Mouse (Mus musculus): ENCODE results near the gene Lgals1.
A peak's percentile ranks its signal among the peaks of the same experiment; 100 is the strongest.

The Lgals1 gene

DNA sequence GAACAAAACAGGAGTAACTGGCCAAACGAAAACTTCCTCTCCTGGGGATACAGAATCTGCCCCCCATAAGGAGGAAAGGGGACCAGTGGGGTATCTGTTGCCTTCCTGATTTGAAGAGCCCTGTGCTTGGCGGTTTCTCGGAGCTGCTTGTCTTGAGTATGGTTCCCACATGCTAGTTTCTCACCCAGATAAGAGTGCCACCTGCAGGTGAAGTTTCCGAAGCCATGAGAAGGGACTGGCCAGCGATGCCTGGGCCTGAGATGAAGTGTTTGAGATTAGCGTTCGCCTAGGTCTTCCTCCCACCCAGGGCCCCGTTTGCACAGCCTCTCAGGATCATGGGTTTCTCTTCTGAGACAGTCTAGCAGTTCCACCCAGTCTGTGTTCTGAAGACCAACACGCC is 14.5 kb upstream of the Lgals1 start:
- peak in 1 of 2 experiments; percentile 60 for DNase-seq (ENCODE audit: low spot score in 2 of 2)

DNA sequence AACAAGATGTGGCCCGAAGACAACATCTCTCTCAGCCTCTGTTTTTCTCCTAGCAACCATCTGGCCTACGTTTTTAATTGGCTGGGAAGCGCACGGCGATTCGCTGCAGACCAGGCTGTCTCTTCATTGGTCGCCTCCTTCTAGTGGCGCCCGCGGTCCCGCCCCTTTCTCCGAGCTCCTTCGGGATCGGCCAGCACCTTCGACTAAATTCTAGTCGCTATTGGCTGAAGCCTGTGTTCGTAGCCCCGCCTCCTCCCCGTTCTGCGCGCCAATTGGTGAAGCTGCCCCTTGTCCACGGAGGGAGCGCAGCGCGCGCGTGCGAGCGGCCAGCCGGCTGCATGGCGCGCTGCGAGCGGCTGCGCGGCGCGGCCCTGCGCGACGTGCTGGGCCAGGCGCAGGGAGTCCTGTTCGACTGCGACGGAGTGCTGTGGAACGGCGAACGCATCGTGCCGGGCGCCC is 12.9 kb upstream of the Lgals1 start, which contains the start of gene Pdxp:
Gene Pdxp, plus strand, starts transcription at position 288 of the 459 bp plus-strand sequence.
- peak; percentile 97 for DNase-seq (ENCODE audit: low spot score in 2 of 2)

DNA sequence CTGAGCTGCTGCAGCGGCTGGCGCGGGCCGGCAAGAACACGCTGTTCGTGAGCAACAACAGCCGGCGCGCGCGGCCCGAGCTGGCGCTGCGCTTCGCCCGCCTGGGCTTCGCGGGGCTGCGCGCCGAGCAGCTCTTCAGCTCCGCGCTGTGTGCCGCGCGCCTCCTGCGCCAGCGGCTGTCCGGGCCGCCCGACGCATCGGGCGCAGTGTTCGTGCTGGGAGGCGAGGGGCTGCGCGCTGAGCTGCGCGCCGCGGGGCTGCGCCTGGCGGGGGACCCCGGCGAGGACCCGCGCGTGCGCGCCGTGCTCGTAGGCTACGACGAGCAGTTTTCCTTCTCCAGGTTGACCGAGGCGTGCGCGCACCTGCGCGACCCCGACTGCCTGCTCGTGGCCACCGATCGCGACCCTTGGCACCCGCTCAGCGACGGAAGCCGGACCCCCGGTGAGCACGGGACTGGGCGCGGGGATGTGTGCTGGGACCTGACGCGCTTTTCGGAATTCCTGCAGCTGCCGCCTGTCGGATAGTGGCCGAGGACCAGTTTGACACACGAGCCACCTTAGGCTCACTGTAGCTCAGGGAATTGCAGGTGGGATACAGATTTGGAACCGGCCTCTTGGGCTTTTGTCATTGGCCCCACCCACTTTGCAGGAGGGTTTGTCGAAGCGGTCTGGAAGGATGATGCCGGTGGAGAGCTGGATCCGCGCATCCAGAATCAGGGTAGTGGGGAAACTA is 12.3 kb upstream of the Lgals1 start:
- peak in 1 of 2 experiments; percentile 43 for DNase-seq (ENCODE audit: low spot score in 2 of 2)

DNA sequence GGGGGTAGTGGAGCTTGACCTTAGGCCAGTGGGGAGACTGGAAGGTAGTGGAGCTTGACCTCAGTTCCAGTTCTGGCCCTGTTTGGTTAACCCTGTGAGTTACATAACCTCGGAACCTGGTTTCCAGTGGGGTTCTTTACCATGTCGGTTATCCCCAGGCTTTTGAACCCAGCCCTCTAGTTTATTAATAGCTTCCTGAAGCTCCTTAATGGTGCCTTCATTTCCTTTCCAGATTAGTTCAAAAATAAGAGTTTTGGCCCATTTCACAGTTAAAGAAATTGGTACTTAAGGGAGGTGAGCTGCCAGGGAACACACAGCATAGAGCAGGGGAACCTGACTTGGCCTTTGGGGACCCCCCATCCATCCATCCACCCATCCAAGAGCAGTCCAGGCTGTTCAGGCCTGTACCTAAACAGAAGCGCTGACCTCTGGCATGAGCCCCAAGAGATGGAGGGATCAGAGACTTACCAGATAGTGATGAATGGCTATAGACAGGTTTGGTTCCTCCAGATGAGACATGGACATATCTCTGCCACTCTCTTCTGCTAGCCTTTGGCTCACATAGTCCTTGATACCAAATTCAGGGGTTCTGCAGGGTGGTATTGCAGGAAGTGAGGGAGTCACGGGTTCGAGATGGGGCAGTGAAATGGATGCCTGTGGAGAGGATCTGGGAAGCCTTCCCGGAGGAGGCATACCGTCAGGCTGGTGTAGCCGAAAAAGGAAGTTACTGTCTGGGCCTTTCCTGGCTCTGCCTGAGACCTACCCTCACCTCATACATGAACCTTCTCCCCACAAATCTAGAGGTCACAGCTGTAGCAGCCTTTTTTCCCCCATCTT is 11.5 kb upstream of the Lgals1 start:
- DNase-seq (ENCODE audit: low spot score in 2 of 2): no peak

GRCm38 (mm10) chr15:78915660-78916017 is 10.9 kb upstream of the Lgals1 start:
- DNase-seq (ENCODE audit: low spot score in 2 of 2): peak in 1 of 2 experiments; percentile 85

- no peak for DNase-seq (ENCODE audit: low spot score in 2 of 2)
Observed at GRCm38 (mm10) chr15:78916052-78916826, 10.3 kb upstream of the Lgals1 start.

DNA sequence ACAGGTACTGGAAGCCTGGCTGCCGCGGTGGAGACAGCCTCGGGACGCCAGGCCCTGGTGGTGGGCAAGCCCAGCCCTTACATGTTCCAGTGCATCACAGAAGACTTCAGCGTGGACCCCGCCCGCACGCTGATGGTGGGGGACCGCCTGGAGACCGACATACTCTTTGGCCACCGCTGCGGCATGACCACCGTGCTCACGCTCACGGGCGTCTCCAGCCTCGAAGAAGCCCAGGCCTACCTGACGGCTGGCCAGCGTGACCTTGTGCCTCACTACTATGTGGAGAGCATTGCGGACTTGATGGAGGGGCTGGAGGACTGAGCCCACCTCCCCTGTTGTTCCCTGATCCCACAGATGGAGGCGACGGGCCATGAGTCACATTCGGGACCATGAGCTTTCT is 8.4 kb upstream of the Lgals1 start:
- DNase-seq (ENCODE audit: low spot score in 2 of 2): no peak

- no peak for DNase-seq (ENCODE audit: low spot score in 2 of 2)
Observed at GRCm38 (mm10) chr15:78919914-78920313, 6.6 kb upstream of the Lgals1 start.

- DNase-seq (ENCODE audit: low spot score in 2 of 2): no peak
Observed at GRCm38 (mm10) chr15:78922700-78923099, 3.8 kb upstream of the Lgals1 start.

DNA sequence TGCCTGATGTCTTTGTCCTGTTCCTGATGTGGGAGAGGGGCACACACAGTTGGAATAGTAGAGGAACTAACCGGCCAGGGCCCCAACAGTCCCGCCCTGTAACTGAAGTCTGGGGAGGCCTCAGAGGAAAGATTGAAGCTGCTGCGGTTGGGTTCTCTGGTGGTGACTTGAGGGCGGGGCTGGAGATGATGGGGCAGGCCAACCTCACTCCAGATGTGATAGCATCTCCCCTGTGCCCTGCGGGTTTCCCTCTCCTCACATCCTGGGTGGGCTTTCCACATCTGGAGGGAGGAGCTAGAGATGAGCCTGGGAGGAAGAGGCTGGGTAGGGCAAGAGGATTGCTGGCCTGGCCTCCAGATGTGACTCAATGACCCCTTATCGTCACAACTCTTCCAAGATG is 2.9 kb upstream of the Lgals1 start:
- DNase-seq (ENCODE audit: low spot score in 2 of 2): no peak

- no peak for DNase-seq (ENCODE audit: low spot score in 2 of 2)
Observed at GRCm38 (mm10) chr15:78925129-78925528, 1.4 kb upstream of the Lgals1 start.

- DNase-seq (ENCODE audit: low spot score in 2 of 2): no peak
Observed at GRCm38 (mm10) chr15:78927021-78927787, 679 bp downstream of the Lgals1 start.

- peak in 1 of 2 experiments; percentile 53 for DNase-seq (ENCODE audit: low spot score in 2 of 2)
Observed at GRCm38 (mm10) chr15:78927788-78928457, 1.4 kb downstream of the Lgals1 start.

DNA sequence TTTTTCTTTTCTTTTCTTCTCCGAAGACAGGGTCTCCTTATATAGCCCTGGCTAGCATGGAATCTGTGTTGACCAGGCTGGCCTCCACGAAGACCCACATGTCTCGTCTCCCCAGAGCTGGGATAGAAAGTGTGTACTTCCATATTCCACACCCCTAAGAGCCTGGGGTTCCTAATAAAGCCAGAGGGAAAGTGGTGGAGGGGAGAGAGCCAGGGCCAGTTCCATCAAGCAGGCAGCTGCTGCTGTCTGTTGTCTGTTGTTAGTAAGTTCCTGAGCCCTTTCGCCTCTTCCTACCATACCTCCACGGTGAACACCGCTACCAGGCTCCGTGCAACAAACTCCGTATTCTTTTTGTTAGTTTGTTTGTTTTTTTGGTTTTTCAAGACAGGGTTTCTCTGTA is 2.0 kb downstream of the Lgals1 start:
- no peak for DNase-seq (ENCODE audit: low spot score in 2 of 2)

DNA sequence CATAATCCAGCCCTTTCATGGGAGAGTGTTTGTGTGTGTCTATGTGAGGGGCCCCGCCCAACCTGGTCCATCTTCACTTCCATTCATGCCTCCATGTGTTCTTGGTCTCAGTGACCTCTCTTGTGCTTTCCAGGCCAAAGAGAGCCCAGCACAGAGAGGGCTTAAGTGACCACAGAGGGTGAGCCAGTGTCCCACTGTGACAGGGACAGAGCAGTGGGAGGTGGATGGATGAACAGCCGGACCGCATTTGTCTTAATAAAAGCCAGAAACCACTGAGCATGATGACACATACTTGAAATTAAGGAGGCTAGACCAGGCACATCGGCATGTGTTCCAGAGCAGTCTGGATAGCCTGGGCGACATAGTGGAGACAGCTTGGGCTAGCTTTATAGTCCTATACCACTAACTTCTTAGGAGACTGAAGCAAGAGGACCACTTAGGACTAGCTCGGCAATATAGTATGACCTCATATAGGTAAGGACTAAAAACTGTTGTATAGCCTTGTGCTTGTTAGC is 3.7 kb downstream of the Lgals1 start:
- no peak for DNase-seq (ENCODE audit: low spot score in 2 of 2)

DNA sequence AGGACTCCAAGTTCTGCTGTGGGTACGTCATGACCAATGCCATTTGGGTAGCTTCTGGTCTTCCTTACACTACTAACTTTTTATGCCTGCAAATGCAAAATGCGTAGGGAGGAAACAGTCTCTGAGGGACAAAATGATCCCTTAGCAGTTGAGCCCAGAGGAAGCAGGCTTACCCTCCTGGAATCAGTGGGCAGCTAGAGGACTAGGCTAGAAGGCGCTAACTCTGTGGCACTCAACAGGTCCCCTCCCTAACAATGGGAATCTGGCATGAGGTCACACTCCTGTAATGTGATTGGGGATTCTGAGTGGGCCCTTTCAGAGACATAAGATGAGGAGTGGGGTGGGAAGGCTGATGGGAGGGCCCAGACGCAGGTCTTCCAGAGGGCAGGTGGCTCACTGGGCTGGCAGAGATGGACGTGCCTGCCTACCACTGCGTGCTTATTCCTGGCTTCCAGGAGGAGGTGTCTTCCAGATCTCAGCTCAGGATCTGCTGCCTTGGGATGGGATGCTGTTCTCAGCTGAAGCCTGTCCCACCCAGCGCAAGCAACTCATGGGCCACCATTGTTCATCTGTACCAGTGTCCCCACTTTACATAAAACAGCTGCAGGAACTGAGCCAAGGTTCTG is 4.4 kb downstream of the Lgals1 start:
- DNase-seq (ENCODE audit: low spot score in 2 of 2): no peak

GRCm38 (mm10) chr15:78931577-78931976 is 5.1 kb downstream of the Lgals1 start:
- DNase-seq (ENCODE audit: low spot score in 2 of 2): no peak

GRCm38 (mm10) chr15:78934784-78935320 is 8.3 kb downstream of the Lgals1 start, which contains the start of gene Nol12:
Gene Nol12 (plus strand): TSS chr15:78934933.
- peak in 1 of 2 experiments; percentile 92 for DNase-seq (ENCODE audit: low spot score in 2 of 2)

DNA sequence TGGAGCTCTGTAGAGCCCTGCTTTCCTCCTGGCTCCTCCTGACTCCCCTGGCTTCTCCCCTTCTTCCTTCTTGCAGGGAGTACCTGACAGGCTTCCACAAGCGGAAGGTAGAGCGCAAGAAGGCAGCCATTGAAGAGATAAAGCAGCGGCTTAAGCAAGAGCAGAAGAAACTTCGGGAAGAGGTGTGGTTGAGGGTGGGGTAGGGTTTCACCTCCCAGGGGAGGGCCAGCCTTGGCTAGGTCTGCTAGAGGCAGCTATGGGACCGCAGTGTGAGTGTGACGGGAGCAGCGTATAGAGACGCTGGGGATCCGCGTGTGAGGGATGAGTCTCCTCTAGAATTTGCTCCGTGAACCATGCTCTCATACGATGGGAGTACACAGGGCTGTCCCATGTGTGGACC is 9.9 kb downstream of the Lgals1 start:
- DNase-seq (ENCODE audit: low spot score in 2 of 2): no peak

GRCm38 (mm10) chr15:78937311-78937710 is 10.8 kb downstream of the Lgals1 start:
- DNase-seq (ENCODE audit: low spot score in 2 of 2): no peak

Data from left cerebral cortex, adult 9 months (tissue).